Mouse (Mus musculus) embryonic facial prominence, embryonic 14.5 days (tissue): ENCODE data around the gene Galnt18. TPM values are rescaled to one million over a fixed set of nuclear protein-coding genes. Genes with fewer than 3 reads are reported as not detected.

Experiments used
- ATAC-seq: fragments of 200-750 bp; cut with Nextera tagmentation; 2 replicates; pipeline ENCODE4 v1.8.0; 2017; ENCODE audit warnings: low read depth, moderate number of reproducible peaks, moderate TSS enrichment
- DNase-seq: peaks from one replicate; pipeline ENCODE4 v3.0.0-alpha.2; 2015; ENCODE audit warnings: low spot score
- H3K27ac ChIP-seq: fragments of 300-500 bp; sonication (generic); replicated peaks from 2 replicates; pipeline ENCODE4 v1.5.1; 2014; ENCODE audit warnings: low read depth, mild to moderate bottlenecking, low read length, moderate library complexity
- H3K27me3 ChIP-seq: fragments of 300-500 bp; sonication (generic); replicated peaks from 2 replicates; pipeline ENCODE4 v1.6.1; 2014; ENCODE audit warnings: low read length; ENCODE audit not compliant: control insufficient read depth, insufficient read depth
- H3K36me3 ChIP-seq: fragments of 300-500 bp; sonication (generic); 2 replicates; pipeline ENCODE4 v1.6.1; 2014; ENCODE audit warnings: low read length, mixed read lengths; ENCODE audit not compliant: control insufficient read depth, insufficient read depth
- H3K4me1 ChIP-seq: fragments of 300-500 bp; sonication (generic); 2 replicates; pipeline ENCODE4 v1.6.1; 2014; ENCODE audit warnings: antibody characterized with exemption, low read length; ENCODE audit not compliant: control insufficient read depth, insufficient read depth
- H3K4me2 ChIP-seq: fragments of 300-500 bp; sonication (generic); 2 replicates; pipeline ENCODE4 v1.6.1; 2014; ENCODE audit warnings: low read depth, mild to moderate bottlenecking, low read length, moderate library complexity, mixed read lengths
- H3K4me3 ChIP-seq: fragments of 300-500 bp; sonication (generic); 2 replicates; pipeline ENCODE4 v1.5.1; 2014; ENCODE audit warnings: low read depth, mild to moderate bottlenecking, low read length
- H3K9ac ChIP-seq: fragments of 300-500 bp; sonication (generic); 2 replicates; pipeline ENCODE4 v1.6.1; 2014; ENCODE audit warnings: low read depth, mild to moderate bottlenecking, low read length, moderate library complexity, mixed read lengths
- H3K9me3 ChIP-seq: fragments of 300-500 bp; sonication (generic); 2 replicates; pipeline ENCODE4 v1.6.1; 2016; ENCODE audit warnings: low read length; ENCODE audit not compliant: control insufficient read depth
- WGBS: fragments of 180-500 bp; shearing (Covaris S2); extraction: QIAGEN DNeasy Blood & Tissue Kit; methylation state at CpG from one replicate; pipeline ENCODE4 v1.1.7; 2014; 5-methylcytosine and 5-hydroxymethylcytosine counted together
- polyA plus RNA-seq: library from polyadenylated mRNA; unstranded; fragments of >200 nt; fragmentation: Nextera tagmentation; extraction: Ambion mirVana; gene quantifications from 2 replicates; pipeline ENCODE4 v1.2.1, GENCODE M21; 2014

Gene Galnt18
- polyA plus RNA-seq, 1 experiment from 2014 or later = 19.2 TPM

GRCm38 (mm10) chr7:111499255-111499790 lies 280.5 kb downstream of the Galnt18 start:
- Histone ChIP-seq H3K9ac (no peak overlapping the region), H3K27ac (no peak overlapping the region), H3K4me2 (no peak overlapping the region), H3K36me3 (no peaks in the 10 kb centered on the region), H3K4me3 (no peak overlapping the region), H3K9me3 (no peaks in the 10 kb centered on the region), H3K4me1 (no peaks in the 10 kb centered on the region), H3K27me3 (no peaks in the 10 kb centered on the region)
- 62% methylated on average over 2 of the region's 2 CpGs for WGBS
- DNase-seq (no peak), ATAC-seq (no peak)

GRCm38 (mm10) chr7:111497191-111497590 lies 282.6 kb downstream of the Galnt18 start:
- no peaks in the 10 kb centered on the region for H3K4me1 ChIP-seq
- no peak overlapping the region for H3K4me2 ChIP-seq
- no peak for ATAC-seq
- 66% methylated on average over 6 of the region's 6 CpGs for WGBS
- peak; percentile 22 for DNase-seq
- H3K4me3 ChIP-seq = no peak overlapping the region
- H3K27me3 ChIP-seq = no peaks in the 10 kb centered on the region
- no peak overlapping the region for H3K9ac ChIP-seq
- no peaks in the 10 kb centered on the region for H3K9me3 ChIP-seq
- no peak overlapping the region for H3K27ac ChIP-seq
- H3K36me3 ChIP-seq = no peaks in the 10 kb centered on the region

GRCm38 (mm10) chr7:111492242-111492949 lies 287.4 kb downstream of the Galnt18 start:
- 81% methylated on average over 5 of the region's 5 CpGs for WGBS
- Histone ChIP-seq H3K27me3 (no peaks in the 10 kb centered on the region), H3K4me3 (no peak overlapping the region), H3K4me2 (no peak overlapping the region), H3K4me1 (no peaks in the 10 kb centered on the region), H3K9ac (no peak overlapping the region), H3K27ac (no peak overlapping the region), H3K36me3 (no peaks in the 10 kb centered on the region), H3K9me3 (no peaks in the 10 kb centered on the region)
- ATAC-seq (no peak), DNase-seq (no peak)

GRCm38 (mm10) chr7:111491566-111491965 lies 288.2 kb downstream of the Galnt18 start:
- DNase-seq (peak; percentile 44), ATAC-seq (no peak)
- Histone ChIP-seq H3K27me3 (no peaks in the 10 kb centered on the region), H3K9ac (no peak overlapping the region), H3K4me2 (no peak overlapping the region), H3K36me3 (no peaks in the 10 kb centered on the region), H3K4me1 (no peaks in the 10 kb centered on the region), H3K4me3 (no peak overlapping the region), H3K9me3 (no peaks in the 10 kb centered on the region), H3K27ac (no peak overlapping the region)
- 90% methylated on average over 2 of the region's 2 CpGs for WGBS

- WGBS = 59% methylated on average over 3 of the region's 3 CpGs
- DNase-seq = no peak
- no peak overlapping the region for H3K27ac ChIP-seq
- ATAC-seq = no peak
- H3K4me1 ChIP-seq = 0 out of 2 replicates have a peak, but pooled peaks cover 2% of the 10 kb centered on the region
- H3K9me3 ChIP-seq = no peaks in the 10 kb centered on the region
- no peak overlapping the region for H3K9ac ChIP-seq
- no peak overlapping the region for H3K4me2 ChIP-seq
- no peaks in the 10 kb centered on the region for H3K36me3 ChIP-seq
- H3K27me3 ChIP-seq = no peaks in the 10 kb centered on the region
- H3K4me3 ChIP-seq = no peak overlapping the region
Measured at GRCm38 (mm10) chr7:111486811-111487333, 292.9 kb downstream of the Galnt18 start.

- Histone ChIP-seq H3K4me2 (no peak overlapping the region), H3K9ac (no peak overlapping the region), H3K4me3 (no peak overlapping the region), H3K27ac (no peak overlapping the region), H3K9me3 (no peaks in the 10 kb centered on the region), H3K36me3 (no peaks in the 10 kb centered on the region), H3K4me1 (0 out of 2 replicates have a peak, but pooled peaks cover 2% of the 10 kb centered on the region), H3K27me3 (no peaks in the 10 kb centered on the region)
- no peak for DNase-seq
- ATAC-seq = no peak
- WGBS = 88% methylated on average over 4 of the region's 4 CpGs
Measured at GRCm38 (mm10) chr7:111483896-111484295, 295.9 kb downstream of the Galnt18 start.

GRCm38 (mm10) chr7:111483321-111483720 lies 296.5 kb downstream of the Galnt18 start:
- WGBS = 98% methylated on average over 3 of the region's 3 CpGs
- Histone ChIP-seq H3K9me3 (no peaks in the 10 kb centered on the region), H3K9ac (no peak overlapping the region), H3K27me3 (no peaks in the 10 kb centered on the region), H3K4me1 (0 out of 2 replicates have a peak, but pooled peaks cover 2% of the 10 kb centered on the region), H3K27ac (no peak overlapping the region), H3K4me2 (no peak overlapping the region), H3K4me3 (no peak overlapping the region), H3K36me3 (no peaks in the 10 kb centered on the region)
- no peak for ATAC-seq
- DNase-seq = no peak

GRCm38 (mm10) chr7:111467715-111468114 lies 312.1 kb downstream of the Galnt18 start:
- no peak for DNase-seq
- Histone ChIP-seq H3K27ac (no peak overlapping the region), H3K4me1 (no peaks in the 10 kb centered on the region), H3K36me3 (no peaks in the 10 kb centered on the region), H3K9me3 (no peaks in the 10 kb centered on the region), H3K4me3 (no peak overlapping the region), H3K4me2 (no peak overlapping the region), H3K27me3 (no peaks in the 10 kb centered on the region), H3K9ac (no peak overlapping the region)
- WGBS = 49% methylated on average over 5 of the region's 5 CpGs
- no peak for ATAC-seq

GRCm38 (mm10) chr7:111466720-111467119 lies 313.1 kb downstream of the Galnt18 start:
- H3K36me3 ChIP-seq = no peaks in the 10 kb centered on the region
- no peak overlapping the region for H3K4me3 ChIP-seq
- no peak overlapping the region for H3K27ac ChIP-seq
- 57% methylated on average over 1 of the region's 1 CpGs for WGBS
- no peak overlapping the region for H3K9ac ChIP-seq
- H3K9me3 ChIP-seq = no peaks in the 10 kb centered on the region
- ATAC-seq = no peak
- no peaks in the 10 kb centered on the region for H3K4me1 ChIP-seq
- DNase-seq = no peak
- H3K4me2 ChIP-seq = no peak overlapping the region
- H3K27me3 ChIP-seq = no peaks in the 10 kb centered on the region
